Mouse (Mus musculus) cerebellum, adult 2 months (tissue): Measurements from ENCODE around the gene Cdc27.

Source experiments
- CTCF ChIP-seq: fragments of 200-500 bp; IDR thresholded peaks from 2 replicates; pipeline ENCODE4 v1.5.1; 2011; ENCODE audit warnings: low read depth, mild to moderate bottlenecking, control low read depth, low read length, moderate library complexity, borderline replicate concordance; ENCODE audit not compliant: insufficient read depth
- POLR2A ChIP-seq: fragments of 200-500 bp; IDR thresholded peaks from 2 replicates; pipeline ENCODE4 v1.6.1; 2011; ENCODE audit warnings: low read length, control low read depth, borderline replicate concordance; ENCODE audit not compliant: insufficient read depth

DNA sequence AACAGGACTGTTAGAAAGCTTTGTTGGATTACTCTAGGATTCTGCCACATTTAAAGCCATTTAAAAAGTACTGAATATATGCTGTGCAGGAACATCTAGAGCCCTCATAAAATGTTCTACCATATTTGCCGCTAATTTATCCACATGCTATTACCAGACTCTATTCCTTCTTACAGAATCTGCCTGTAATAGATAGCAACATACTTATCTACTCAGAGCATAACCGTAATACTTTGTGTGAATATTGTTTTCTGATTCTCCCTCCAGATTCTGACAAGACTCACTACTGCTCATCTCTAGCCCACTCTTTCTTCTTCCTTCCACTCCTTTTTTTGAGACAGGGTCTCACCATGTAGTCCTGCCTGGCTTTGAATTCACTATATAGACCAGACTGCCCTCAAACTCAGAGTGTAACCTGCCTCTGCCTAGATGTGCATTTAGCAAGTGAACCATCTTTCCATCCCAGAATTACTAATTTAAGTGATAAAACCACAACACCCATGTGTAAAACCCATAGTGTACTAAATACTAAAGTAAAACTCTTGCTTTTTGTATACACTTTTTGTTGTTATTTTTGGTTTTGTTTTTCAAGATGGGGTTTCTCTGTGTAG is 12.4 kb downstream of the Cdc27 start:
- TF ChIP-seq CTCF = no peak
- no peak for TF ChIP-seq POLR2A
